Mouse (Mus musculus): ENCODE measurements around the gene Hoxb7. TPM values are rescaled to one million over a fixed set of nuclear protein-coding genes. Genes with fewer than 3 reads are reported as not detected.

Gene Hoxb7
- polyA plus RNA-seq, 1 experiment from 2014 or later = 2.5 TPM

DNA sequence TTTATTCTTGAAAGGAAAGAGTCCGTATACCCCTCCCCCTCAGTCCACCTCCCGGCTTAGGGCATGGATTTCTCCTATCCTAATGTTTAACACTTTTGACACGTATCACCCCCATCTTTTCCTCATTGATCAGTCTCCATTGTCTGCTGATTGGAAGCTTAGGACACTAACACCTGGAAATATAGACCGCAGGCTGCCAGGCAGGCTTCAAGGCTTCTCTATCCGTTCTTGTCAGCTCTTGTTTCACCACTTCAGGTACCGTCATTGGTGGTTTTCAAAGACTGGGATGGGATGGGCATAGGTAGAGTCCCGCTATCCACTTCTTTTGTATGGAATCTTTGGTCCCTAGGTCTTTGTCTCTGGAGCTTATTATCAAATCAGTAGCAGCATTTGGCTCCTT, 40.7 kb downstream of the Hoxb7 start:
- Histone ChIP-seq H3K9ac (peak overlapping the region; percentile 59), H3K4me1 (peaks cover 31% of the 10 kb centered on the region), H3K9me3 (no peaks in the 10 kb centered on the region), H3K27me3 (peaks cover 75% of the 10 kb centered on the region), H3K27ac (peak overlapping the region; percentile 99), H3K36me3 (no peaks in the 10 kb centered on the region), H3K4me2 (peak overlapping the region; percentile 70), H3K4me3 (peak overlapping the region; percentile 58)
- no peak for ATAC-seq (ENCODE audit: borderline replicate concordance, extremely low read depth, low FRiP score, low TSS enrichment)
- WGBS = 11% methylated on average over 7 of the region's 7 CpGs

DNA sequence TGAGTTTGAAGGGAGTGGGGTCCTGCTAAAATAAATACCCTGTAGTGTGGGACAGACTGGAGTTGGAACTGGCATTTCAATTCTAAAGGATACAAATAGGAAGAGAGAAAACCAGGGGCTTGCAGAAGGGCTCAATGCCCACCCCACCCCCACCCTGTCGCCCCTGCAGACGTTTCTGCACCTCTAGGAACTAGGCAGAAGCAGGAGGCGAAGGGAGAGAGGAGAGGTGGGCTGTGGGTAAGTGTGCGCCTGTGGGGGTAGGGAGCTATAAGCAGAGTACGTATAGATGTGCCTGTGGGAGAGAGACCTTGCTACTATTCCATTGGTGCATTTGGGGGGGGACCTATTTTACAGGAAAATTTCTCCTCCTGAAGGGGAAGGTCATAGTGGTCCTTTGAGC, 41.3 kb downstream of the Hoxb7 start:
- Histone ChIP-seq H3K9ac (peak overlapping the region; percentile 41), H3K4me2 (peak overlapping the region; percentile 70), H3K9me3 (no peaks in the 10 kb centered on the region), H3K4me3 (peak overlapping the region; percentile 58), H3K27ac (peak overlapping the region; percentile 99), H3K27me3 (peaks cover 72% of the 10 kb centered on the region), H3K4me1 (peaks cover 31% of the 10 kb centered on the region), H3K36me3 (no peaks in the 10 kb centered on the region)
- ATAC-seq (ENCODE audit: borderline replicate concordance, extremely low read depth, low FRiP score, low TSS enrichment) = no peak
- 19% methylated on average over 5 of the region's 5 CpGs for WGBS

DNA sequence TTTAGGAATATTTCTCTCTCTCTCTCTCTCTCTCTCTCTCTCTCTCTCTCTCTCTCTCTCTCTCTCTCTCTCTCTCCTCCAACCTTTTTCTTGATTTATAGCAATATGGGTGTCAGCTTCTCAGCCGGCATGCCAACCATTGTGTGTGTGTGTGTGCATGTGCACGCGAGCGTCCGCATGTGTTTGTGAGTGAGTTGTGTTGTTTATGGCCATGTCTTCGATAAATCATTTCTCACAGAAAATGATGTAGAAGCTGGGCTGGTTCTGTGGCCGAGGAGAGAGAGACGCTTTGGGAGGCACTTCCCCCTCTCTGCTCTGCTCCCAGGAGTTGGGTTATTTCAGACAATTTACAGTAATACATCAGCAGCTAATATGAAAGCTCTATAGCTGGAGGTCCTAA, 42.2 kb downstream of the Hoxb7 start:
- H3K4me3 ChIP-seq = peak overlapping the region; percentile 58
- 21% methylated on average over 8 of the region's 8 CpGs for WGBS
- H3K27me3 ChIP-seq = peaks cover 80% of the 10 kb centered on the region

GRCm38 (mm10) chr11:96332105-96332504, 45.7 kb downstream of the Hoxb7 start:
- ATAC-seq (ENCODE audit: borderline replicate concordance, extremely low read depth, low FRiP score, low TSS enrichment) = peak; percentile 40; the same call in 1 of the 2 replicates
- Histone ChIP-seq H3K4me3 (peak overlapping the region; percentile 48), H3K27me3 (peaks cover 88% of the 10 kb centered on the region), H3K4me2 (peak overlapping the region; percentile 80), H3K4me1 (peaks cover 51% of the 10 kb centered on the region), H3K9me3 (no peaks in the 10 kb centered on the region), H3K27ac (peak overlapping the region; percentile 99), H3K9ac (peak overlapping the region; percentile 54), H3K36me3 (no peaks in the 10 kb centered on the region)
- 3% methylated on average over 8 of the region's 8 CpGs for WGBS

More for the DNA sequence above, 42.2 kb downstream of the Hoxb7 start:
- peak overlapping the region; percentile 99 for H3K27ac ChIP-seq
- H3K9me3 ChIP-seq = no peaks in the 10 kb centered on the region
- peak overlapping the region; percentile 41; the same call in 1 of the 2 replicates for H3K9ac ChIP-seq
- H3K4me2 ChIP-seq = peak overlapping the region; percentile 70
- H3K4me1 ChIP-seq = peaks cover 31% of the 10 kb centered on the region
- no peak for ATAC-seq (ENCODE audit: borderline replicate concordance, extremely low read depth, low FRiP score, low TSS enrichment)
- no peaks in the 10 kb centered on the region for H3K36me3 ChIP-seq

DNA sequence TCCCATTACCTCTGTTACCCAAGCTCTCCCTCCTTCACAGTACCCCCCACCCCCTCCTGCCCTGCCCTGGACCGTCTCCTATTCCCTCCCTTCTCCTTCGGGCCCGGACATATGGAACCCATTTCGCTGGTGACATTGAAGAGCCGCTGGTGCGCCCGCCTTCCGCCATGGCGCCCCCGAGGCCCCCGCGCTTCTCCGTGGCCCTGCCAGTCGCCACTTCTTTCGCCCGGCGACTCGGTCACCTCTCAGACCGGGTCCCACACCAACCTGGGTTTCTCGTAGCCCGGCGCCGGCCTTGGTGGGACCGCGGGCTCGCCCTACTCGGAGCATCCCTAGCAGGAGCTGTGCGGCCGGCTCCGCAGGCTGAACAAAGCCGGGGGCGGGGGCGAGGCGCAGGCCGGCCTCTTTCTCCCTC, 46.2 kb downstream of the Hoxb7 start:
- 2% methylated on average over 35 of the region's 35 CpGs for WGBS
- Histone ChIP-seq H3K4me1 (peaks cover 50% of the 10 kb centered on the region), H3K27ac (peak overlapping the region; percentile 99), H3K9me3 (no peaks in the 10 kb centered on the region), H3K4me2 (peak overlapping the region; percentile 80), H3K9ac (peak overlapping the region; percentile 54), H3K4me3 (peak overlapping the region; percentile 48), H3K36me3 (no peaks in the 10 kb centered on the region), H3K27me3 (peaks cover 87% of the 10 kb centered on the region)
- ATAC-seq (ENCODE audit: borderline replicate concordance, extremely low read depth, low FRiP score, low TSS enrichment) = peak; percentile 79

- peaks cover 87% of the 10 kb centered on the region for H3K27me3 ChIP-seq
- H3K4me1 ChIP-seq = peaks cover 56% of the 10 kb centered on the region
- peak overlapping the region; percentile 54 for H3K9ac ChIP-seq
- peak overlapping the region; percentile 99 for H3K27ac ChIP-seq
- peak overlapping the region; percentile 48 for H3K4me3 ChIP-seq
- peak overlapping the region; percentile 80 for H3K4me2 ChIP-seq
- no peak for ATAC-seq (ENCODE audit: borderline replicate concordance, extremely low read depth, low FRiP score, low TSS enrichment)
- no peaks in the 10 kb centered on the region for H3K9me3 ChIP-seq
- no peaks in the 10 kb centered on the region for H3K36me3 ChIP-seq
- 9% methylated on average over 17 of the region's 17 CpGs for WGBS
Observed at GRCm38 (mm10) chr11:96333241-96334001, 47.0 kb downstream of the Hoxb7 start.

- Histone ChIP-seq H3K36me3 (no peaks in the 10 kb centered on the region), H3K4me2 (peak overlapping the region; percentile 80), H3K9ac (peak overlapping the region; percentile 54), H3K4me1 (peaks cover 62% of the 10 kb centered on the region), H3K9me3 (no peaks in the 10 kb centered on the region), H3K27me3 (peaks cover 90% of the 10 kb centered on the region), H3K4me3 (peak overlapping the region; percentile 48), H3K27ac (peak overlapping the region; percentile 99)
- WGBS = 20% methylated on average over 2 of the region's 2 CpGs
- no peak for ATAC-seq (ENCODE audit: borderline replicate concordance, extremely low read depth, low FRiP score, low TSS enrichment)
Observed at GRCm38 (mm10) chr11:96334002-96334364, 47.6 kb downstream of the Hoxb7 start.

DNA sequence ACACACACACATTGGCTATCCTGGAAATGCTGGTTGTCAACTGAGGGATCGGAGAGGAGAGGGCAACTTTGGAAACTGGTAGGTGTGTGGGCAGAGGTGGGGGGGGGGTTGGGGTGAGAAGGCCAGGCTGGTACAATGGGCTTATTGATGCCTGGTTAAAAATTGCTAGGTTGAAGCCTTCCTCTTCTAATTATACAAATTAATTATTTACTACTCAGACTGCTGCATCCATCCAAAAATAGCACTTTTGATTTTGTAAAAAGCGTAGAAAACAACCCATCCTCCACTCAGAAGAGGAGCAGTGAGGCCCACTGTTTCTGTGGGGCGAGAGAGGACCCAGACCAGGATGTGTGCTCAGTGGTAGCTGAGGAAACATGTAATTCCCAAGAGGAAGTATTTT, 48.6 kb downstream of the Hoxb7 start:
- no peak for ATAC-seq (ENCODE audit: borderline replicate concordance, extremely low read depth, low FRiP score, low TSS enrichment)
- H3K36me3 ChIP-seq = no peaks in the 10 kb centered on the region
- peaks cover 84% of the 10 kb centered on the region for H3K27me3 ChIP-seq
- H3K4me3 ChIP-seq = peak overlapping the region; percentile 48
- H3K4me2 ChIP-seq = peak overlapping the region; percentile 80
- peak overlapping the region; percentile 54 for H3K9ac ChIP-seq
- no peaks in the 10 kb centered on the region for H3K9me3 ChIP-seq
- WGBS = 18% methylated on average over 3 of the region's 3 CpGs
- H3K27ac ChIP-seq = peak overlapping the region; percentile 99
- peaks cover 61% of the 10 kb centered on the region for H3K4me1 ChIP-seq

GRCm38 (mm10) chr11:96336597-96336996, 50.2 kb downstream of the Hoxb7 start:
- Histone ChIP-seq H3K4me1 (peaks cover 48% of the 10 kb centered on the region), H3K9me3 (no peaks in the 10 kb centered on the region), H3K4me2 (peak overlapping the region; percentile 80), H3K9ac (peak overlapping the region; percentile 10), H3K36me3 (no peaks in the 10 kb centered on the region), H3K27me3 (peaks cover 72% of the 10 kb centered on the region), H3K27ac (peak overlapping the region; percentile 99), H3K4me3 (peak overlapping the region; percentile 48)
- WGBS = 18% methylated on average over 2 of the region's 2 CpGs
- ATAC-seq (ENCODE audit: borderline replicate concordance, extremely low read depth, low FRiP score, low TSS enrichment) = no peak

- Histone ChIP-seq H3K4me2 (peak overlapping the region; percentile 80), H3K4me3 (peak overlapping the region; percentile 48), H3K9me3 (no peaks in the 10 kb centered on the region), H3K27ac (peak overlapping the region; percentile 99), H3K36me3 (no peaks in the 10 kb centered on the region), H3K27me3 (peaks cover 72% of the 10 kb centered on the region), H3K4me1 (peaks cover 44% of the 10 kb centered on the region), H3K9ac (peak overlapping the region; percentile 10)
- 10% methylated on average over 6 of the region's 6 CpGs for WGBS
- ATAC-seq (ENCODE audit: borderline replicate concordance, extremely low read depth, low FRiP score, low TSS enrichment) = no peak
Observed at GRCm38 (mm10) chr11:96337026-96337425, 50.6 kb downstream of the Hoxb7 start.

DNA sequence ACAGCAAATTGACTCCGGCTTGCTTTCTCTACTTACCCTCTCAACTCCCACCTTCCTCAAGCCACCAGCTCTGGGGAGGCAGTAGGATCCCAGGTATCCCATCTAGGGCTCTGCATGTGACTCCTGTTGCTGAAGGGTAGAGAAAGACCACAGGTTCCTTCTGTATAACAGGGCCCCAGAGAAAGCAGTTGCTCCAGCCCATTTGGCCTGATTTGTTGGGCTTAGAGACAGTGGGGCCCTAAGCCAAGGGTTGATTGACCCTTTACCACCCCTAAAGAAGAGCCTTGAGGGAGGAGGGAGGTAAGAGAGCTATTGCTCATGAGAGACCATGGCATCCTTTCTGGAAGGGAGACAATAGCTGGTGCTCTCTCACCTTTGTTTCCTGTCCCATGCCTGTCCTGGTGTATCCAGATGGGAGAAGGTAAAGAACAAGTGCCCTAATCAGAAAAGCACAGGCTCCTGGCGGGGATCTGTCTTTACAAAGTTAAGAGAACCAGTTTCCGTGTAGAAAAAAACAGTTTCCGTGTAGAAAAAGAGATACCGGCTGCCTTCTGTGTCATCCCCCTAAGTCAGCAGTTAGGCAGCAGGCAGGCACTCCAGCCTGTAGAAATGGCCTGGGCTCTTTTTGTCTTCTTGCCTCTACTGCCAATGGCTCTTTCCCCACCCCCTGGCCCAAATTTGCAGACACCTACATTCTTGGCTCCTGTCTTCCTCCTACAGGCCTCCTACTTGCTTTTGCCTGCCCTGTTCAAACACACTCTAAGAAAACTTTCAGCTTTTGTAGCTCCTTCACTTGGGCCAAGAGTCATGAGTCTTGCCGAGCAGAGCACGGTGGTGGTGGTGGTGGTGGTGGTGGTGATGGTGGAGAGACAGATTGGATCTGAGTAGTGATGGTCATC, 52.8 kb downstream of the Hoxb7 start:
- H3K9ac ChIP-seq = peak overlapping the region; percentile 32
- no peaks in the 10 kb centered on the region for H3K9me3 ChIP-seq
- peak overlapping the region; percentile 99 for H3K27ac ChIP-seq
- H3K4me1 ChIP-seq = peaks cover 46% of the 10 kb centered on the region
- H3K36me3 ChIP-seq = no peaks in the 10 kb centered on the region
- H3K27me3 ChIP-seq = peaks cover 72% of the 10 kb centered on the region
- H3K4me3 ChIP-seq = peak overlapping the region; percentile 48
- peak overlapping the region; percentile 80 for H3K4me2 ChIP-seq
- no peak for ATAC-seq (ENCODE audit: borderline replicate concordance, extremely low read depth, low FRiP score, low TSS enrichment)
- WGBS = 27% methylated on average over 7 of the region's 7 CpGs
